Mouse (Mus musculus) adrenal gland, postnatal 25 days (tissue): ENCODE data around the gene Ptpre. TPM values are rescaled to one million over a fixed set of nuclear protein-coding genes. Genes with fewer than 3 reads are reported as not detected.

Source experiments
- DNase-seq: peaks from one replicate; pipeline ENCODE4 v3.0.0; 2021; ENCODE audit warnings: mixed read lengths
- microRNA-seq, 2 experiments: library from miRNA; unstranded; fragments of <30 nt; microRNA quantifications; one replicate each; pipeline ENCODE4 v1.2.0; 2021
- total RNA-seq: library from RNA; stranded (reverse); gene quantifications from 2 replicates; pipeline ENCODE4 v1.2.3, GENCODE M21; 2021

Gene Ptpre
- total RNA-seq, 1 experiment from 2014 or later: 6.5 TPM

DNA sequence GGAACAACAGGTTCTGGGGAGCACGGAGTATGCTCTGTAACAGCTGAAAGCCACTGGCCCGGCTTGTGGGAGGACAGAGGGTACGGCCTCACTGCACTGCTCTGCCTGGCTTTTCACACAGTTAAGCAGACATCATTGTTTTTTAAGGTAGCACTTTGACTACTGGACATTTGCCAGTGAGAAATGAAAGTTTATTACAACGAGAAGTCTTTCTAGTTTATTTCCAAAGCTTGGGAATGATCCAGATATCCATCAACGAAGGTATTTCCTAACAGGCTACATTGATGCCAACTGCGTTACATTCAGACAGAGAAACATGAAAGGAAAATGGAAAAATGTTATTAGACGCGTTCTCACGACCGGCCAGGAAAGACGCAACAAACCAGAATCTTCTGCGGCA, 190.8 kb downstream of the Ptpre start:
- DNase-seq: no peak

DNA sequence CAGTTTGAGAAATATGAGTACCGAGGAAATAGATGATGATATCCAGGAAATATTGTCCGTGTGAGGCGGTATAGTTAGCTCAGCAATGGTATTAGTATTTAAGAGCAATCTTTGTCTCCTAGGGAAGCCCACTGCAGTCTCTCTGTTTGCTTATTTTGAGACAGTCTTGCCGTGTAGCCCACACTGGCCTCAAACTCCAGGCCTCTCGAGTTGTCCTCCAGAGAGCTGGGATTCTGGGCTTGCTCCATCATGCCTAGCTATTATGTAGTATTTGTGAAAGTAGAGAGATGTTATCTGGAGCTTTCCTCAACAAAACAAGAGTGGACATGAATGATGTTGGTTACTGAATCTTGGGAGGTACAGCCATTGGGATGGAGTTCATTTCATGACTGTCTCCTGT, 197.1 kb downstream of the Ptpre start:
- DNase-seq: no peak

DNA sequence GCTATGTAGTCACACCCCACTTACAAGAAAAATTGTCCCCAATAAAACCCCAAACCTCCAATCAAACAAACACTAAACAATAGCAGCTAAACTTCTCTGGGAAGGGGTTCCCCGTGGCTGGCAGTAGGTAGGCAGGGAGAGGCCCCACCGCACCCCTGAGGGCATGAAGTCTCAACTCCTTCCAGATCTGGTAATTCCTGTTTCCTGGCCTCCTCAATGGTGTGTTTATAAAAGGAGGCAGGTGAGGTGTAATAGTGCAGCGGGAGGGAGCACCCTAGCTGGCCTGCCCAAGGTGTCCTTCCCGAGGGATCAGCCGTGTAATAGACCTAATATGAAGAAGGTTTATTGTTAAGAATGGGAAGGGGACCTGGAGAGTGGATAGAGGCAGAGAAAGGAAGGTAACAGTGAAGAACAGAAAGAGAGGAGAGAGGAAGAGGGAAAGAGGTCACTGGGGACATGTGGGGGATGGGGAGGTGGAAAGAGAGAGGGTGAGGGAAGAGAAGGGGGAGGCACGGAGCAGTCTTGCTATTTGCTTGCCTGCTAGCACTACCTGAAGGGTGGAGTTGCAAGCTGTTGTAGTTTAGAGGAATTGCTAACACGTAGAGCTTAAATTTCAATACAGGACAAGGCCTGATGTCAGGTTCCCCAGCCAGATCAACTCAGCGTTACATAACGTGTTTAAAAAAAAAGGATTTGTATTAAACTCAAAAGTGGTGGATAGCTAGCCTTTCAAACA, 197.8 kb downstream of the Ptpre start:
- DNase-seq: no peak

Small RNA genes within 50 kb of the gene (microRNA-seq; reads per million reads assigned to microRNA genes)
- 0 reads per million in 2 experiments for gene Mir1962

Other genes with a start within 250 kb of the Ptpre start
- not detected in 2 replicates for gene Foxi2, start 127.2 kb upstream of the Ptpre start, total RNA-seq
- gene Clrn3, start 8.8 kb upstream of the Ptpre start, total RNA-seq: not detected in 2 replicates
- 16.4 and 23.0 TPM in 2 replicates for gene Mki67, start 178.9 kb downstream of the Ptpre start, total RNA-seq